Mouse (Mus musculus) bone marrow macrophage, adult 2 months (primary cell): ENCODE results near the gene Soat1. TPM values are rescaled to one million over a fixed set of nuclear protein-coding genes. Genes with fewer than 3 reads are reported as not detected.
A peak's percentile ranks its signal among the peaks of the same experiment; 100 is the strongest.

Experiments
- H3K27ac ChIP-seq: 2 replicates; pipeline ENCODE4 v1.5.1; 2012; ENCODE audit warnings: low read depth, low read length; ENCODE audit not compliant: insufficient read depth
- H3K4me1 ChIP-seq: 2 replicates; pipeline ENCODE4 v1.6.1; 2012; ENCODE audit warnings: low read length; ENCODE audit not compliant: control insufficient read depth, insufficient read depth
- H3K4me3 ChIP-seq: 2 replicates; pipeline ENCODE4 v1.5.1; 2012; ENCODE audit warnings: mild to moderate bottlenecking, low read length, moderate library complexity; ENCODE audit not compliant: insufficient read depth
- CTCF ChIP-seq: IDR thresholded peaks from 2 replicates; pipeline ENCODE4 v1.5.1; 2012; ENCODE audit warnings: low read depth, mild to moderate bottlenecking, low read length, moderate library complexity
- POLR2A ChIP-seq: IDR thresholded peaks from 2 replicates; pipeline ENCODE4 v1.6.1; 2012; ENCODE audit warnings: mild to moderate bottlenecking, low read depth, low read length, borderline replicate concordance
- polyA plus RNA-seq: library from polyadenylated mRNA; stranded (reverse); fragments of >200 nt; gene quantifications from 2 replicates; pipeline ENCODE4 v1.2.4, GENCODE M21; 2012; ENCODE audit not compliant: missing spikeins, insufficient read depth, insufficient read length

The Soat1 gene
- polyA plus RNA-seq, 1 experiment = 305 TPM

DNA sequence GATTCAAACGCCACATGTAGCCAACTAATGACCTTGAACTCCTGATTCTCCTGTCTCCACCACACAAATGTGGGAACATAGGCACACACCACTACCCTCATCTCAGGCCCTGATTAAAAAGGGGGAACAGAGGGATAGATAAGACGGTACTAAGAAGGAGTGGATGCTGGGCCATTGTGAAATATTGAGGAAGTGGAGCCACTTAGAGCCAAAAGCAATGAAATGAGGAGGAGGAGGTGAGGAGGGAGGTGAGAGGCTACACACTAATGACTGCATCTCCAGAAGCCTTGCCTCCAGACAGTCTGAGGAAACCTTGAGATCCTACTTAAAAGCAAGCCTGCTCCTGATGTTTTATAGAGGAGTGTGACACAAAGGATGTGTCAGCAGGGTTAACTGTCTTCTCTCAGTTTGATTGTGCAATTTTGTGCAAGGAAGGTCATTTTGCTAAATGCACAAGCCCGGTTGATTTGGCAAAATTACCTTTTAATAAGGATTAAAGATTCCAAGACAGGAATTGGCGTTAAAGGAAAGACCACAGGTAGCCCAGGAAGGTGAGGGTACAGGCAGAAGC is 17.2 kb upstream of the Soat1 start:
- Histone ChIP-seq H3K4me1 (peaks cover 8% of the 10 kb centered on the region), H3K27ac (no peak overlapping the region), H3K4me3 (no peak overlapping the region)
- TF ChIP-seq POLR2A (no peak), CTCF (no peak)

DNA sequence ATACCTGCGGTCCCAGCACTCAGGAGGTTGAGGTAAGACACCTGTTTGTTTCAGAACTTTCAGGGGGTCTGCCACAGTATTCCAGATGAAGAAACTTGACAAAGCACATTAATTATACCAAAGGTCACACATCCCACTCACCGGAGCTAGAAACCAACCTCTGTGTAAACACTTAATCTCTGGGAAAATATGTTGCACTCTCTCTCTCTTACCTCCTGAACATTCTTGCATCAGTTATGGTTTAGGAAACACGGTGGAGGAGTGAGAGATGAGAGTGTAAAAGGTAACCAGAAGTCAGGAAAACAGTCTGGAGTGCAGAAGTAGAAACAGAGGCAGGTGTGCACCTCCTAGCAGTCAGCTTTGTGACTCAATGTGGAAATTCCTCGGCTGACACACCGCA is 13.9 kb upstream of the Soat1 start:
- H3K4me1 ChIP-seq = peaks cover 8% of the 10 kb centered on the region
- TF ChIP-seq CTCF = no peak
- no peak for TF ChIP-seq POLR2A
- H3K27ac ChIP-seq = no peak overlapping the region
- H3K4me3 ChIP-seq = no peak overlapping the region

DNA sequence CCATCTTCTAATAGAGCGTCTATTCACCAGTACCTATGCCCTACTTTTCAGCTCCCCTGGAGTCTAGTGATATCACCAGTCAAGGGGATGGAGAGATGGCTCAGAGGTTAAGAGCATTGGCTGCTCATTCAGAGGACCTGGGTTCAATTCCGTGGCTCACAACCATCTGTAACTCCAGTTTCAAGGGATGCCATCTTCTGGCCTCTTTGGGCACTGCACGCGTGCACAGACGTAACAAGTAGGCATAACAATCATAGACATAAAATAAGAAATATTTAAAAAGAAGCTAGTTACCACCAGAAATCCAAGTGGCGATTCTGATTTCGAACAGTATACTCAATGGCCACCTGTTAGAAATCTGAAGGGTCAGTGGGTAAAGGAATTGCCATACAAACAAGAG is 13.4 kb upstream of the Soat1 start:
- no peak overlapping the region for H3K27ac ChIP-seq
- peaks cover 8% of the 10 kb centered on the region for H3K4me1 ChIP-seq
- no peak for TF ChIP-seq CTCF
- no peak for TF ChIP-seq POLR2A
- no peak overlapping the region for H3K4me3 ChIP-seq

DNA sequence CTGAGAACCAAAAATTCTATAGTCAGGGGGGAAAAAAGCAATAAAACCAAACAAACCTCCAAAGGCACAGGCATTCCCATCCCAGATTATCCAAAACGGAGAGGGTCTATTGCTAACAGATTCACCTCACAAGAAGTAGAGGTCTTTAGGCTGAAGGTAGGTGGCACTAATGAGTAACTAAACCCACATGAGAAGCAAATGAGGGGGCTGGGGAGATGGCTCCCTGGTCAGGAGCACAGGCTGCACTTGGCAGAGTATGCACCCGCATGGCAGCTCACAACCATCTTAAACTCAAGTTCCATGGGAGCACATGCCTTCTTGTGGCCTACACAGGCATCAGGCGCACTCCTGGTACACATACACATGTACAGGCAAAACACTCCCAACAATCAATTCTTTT is 7.7 kb upstream of the Soat1 start:
- no peaks in the 10 kb centered on the region for H3K4me1 ChIP-seq
- no peak overlapping the region for H3K4me3 ChIP-seq
- TF ChIP-seq POLR2A = no peak
- no peak for TF ChIP-seq CTCF
- H3K27ac ChIP-seq = no peak overlapping the region

DNA sequence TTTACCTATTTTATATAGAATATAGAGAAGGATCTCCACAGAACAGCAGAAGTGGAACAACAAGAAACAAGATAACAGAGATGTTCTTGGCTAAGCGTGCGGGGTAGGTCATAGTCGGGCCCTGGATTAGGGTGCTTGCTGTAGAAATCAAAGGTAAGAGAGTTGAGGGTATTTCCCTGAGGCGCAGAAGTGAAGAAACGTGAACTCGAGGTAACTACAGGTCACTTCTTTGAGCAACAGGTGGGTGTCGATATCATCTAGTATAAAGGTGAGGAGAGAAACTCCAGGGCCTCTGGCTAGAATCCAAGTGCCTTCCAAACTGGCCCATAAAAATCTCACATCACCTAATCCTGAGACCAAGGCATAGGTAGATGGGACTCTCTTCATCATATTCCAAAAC is 2.4 kb upstream of the Soat1 start:
- Histone ChIP-seq H3K4me1 (peaks cover 4% of the 10 kb centered on the region), H3K4me3 (no peak overlapping the region), H3K27ac (no peak overlapping the region)
- TF ChIP-seq CTCF (no peak), POLR2A (no peak)

DNA sequence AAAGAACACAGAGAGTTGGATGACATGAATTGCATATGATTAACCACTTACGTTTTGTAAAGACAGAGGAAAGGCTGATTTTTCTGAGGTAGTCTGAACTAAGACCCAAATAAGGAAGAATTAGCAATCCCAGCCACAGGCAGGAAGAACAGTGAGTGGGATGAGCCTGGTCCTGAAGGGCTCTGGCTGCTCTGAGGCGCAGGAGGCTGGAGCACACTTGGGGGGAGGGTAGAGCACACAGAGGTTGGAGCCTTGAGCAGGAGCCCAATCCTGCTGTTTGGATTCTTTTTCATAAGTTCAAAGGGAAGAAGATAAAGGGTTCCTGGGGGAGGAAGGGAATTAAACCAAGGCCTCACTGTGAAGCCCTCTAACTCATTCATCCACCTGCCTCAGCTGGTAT is 1.9 kb upstream of the Soat1 start:
- no peak overlapping the region for H3K4me3 ChIP-seq
- peaks cover 6% of the 10 kb centered on the region for H3K4me1 ChIP-seq
- TF ChIP-seq CTCF (no peak), POLR2A (no peak)
- H3K27ac ChIP-seq = no peak overlapping the region

DNA sequence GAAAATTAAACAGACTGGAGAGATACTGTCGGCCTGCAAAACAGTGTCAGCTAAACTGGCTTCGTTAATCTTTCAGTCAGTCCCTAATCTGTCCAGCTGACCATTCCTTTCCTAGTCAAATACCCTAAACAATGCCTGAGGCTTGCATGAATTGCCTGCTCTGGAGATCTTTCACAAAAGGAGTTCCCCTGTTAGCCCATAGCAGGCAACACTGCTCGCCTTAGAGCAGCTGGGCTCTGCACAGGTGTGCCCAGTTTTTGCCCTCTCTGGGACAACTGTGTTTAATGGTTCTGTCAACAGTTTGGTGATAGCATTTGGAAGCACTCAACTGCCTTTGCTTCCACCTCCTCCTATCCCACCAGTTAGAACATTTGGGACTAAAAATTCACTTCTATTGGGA is 723 bp upstream of the Soat1 start:
- Histone ChIP-seq H3K27ac (no peak overlapping the region), H3K4me3 (no peak overlapping the region), H3K4me1 (peaks cover 17% of the 10 kb centered on the region)
- TF ChIP-seq CTCF = no peak
- no peak for TF ChIP-seq POLR2A

DNA sequence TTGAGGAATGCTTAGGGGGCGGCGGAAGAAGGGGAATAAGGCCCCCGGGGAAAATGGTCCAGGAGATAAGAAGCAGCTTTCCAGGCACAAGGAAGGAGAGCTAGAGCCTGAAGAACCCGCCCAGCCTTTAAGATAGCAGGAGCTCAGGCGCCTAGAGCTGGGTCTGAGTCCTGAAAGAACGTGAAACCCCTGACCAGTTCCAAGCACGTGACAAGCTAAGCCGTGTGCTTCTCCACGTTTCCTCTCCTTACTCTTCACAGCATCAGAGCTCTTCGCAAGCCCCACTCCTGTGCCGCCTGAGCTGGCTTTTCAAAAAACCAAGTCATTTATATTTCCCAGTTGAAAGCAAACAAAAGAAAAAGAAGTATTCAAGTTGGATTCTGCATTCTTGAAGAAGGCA is 1.1 kb downstream of the Soat1 start:
- Histone ChIP-seq H3K4me3 (peak overlapping the region; percentile 79), H3K4me1 (peaks cover 27% of the 10 kb centered on the region), H3K27ac (peak overlapping the region; percentile 99)
- TF ChIP-seq CTCF = no peak
- TF ChIP-seq POLR2A = no peak

DNA sequence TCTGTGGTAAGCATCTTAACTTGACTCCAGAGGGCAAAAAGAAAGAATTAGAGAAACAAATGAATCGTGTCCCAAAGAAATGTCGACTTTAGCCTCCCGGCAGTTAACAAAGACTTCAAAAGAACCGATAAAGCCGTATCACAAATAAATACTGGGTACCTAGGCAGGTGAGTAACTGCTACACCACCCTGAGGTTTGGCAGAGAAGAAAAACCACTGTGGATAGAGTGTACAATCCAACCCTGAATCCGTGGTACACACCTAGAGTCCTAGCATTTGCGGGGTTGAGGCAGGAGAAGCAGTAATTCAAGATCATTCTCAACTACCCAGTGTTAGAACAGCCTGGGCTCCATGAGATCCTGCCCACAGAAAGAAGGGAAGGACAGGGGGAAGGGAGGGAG is 2.2 kb downstream of the Soat1 start:
- TF ChIP-seq CTCF (no peak), POLR2A (no peak)
- H3K4me1 ChIP-seq = peaks cover 32% of the 10 kb centered on the region
- peak overlapping the region; percentile 79 for H3K4me3 ChIP-seq
- peak overlapping the region; percentile 99 for H3K27ac ChIP-seq

DNA sequence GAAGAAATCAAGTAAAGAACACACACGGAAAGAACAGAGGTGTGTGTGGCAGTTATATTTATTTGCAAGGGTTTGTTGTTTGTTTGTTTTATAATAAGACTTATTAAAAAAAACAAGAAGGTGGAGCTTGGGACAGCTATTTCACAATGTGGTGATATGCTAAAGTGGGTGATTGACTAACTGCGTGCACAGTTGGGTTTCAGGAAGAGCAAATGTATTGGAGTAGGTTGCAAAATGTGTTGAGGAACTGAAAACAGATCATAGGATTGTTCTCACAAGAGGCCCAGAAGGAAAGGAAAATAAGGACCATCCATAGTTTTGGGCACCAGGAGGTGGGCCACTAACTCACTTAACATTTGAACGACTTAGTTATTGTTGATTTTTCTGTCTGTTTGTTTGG is 3.1 kb downstream of the Soat1 start:
- TF ChIP-seq CTCF (no peak), POLR2A (no peak)
- Histone ChIP-seq H3K4me1 (peaks cover 33% of the 10 kb centered on the region), H3K27ac (peak overlapping the region; percentile 99), H3K4me3 (peak overlapping the region; percentile 79)

DNA sequence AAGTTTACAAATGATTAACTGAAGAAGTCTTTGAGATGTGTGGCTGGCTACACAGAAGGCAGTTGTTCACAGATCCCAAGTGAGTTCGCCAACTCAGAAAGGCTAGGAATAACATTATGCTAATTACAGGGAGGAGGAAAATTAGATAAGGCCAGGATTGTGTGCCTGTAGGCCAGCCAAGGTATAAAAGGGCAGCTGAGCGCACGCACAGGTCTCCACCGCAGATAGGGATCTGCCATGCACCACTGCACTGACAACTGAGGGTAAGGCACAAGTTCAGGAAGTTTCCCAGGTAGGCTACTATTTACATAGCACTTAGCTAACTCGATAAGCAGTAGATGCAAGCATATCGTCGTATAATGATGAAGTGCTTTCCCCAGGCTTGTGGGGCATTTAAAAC is 3.6 kb downstream of the Soat1 start:
- TF ChIP-seq POLR2A (no peak), CTCF (no peak)
- H3K4me3 ChIP-seq = peak overlapping the region; percentile 52
- peak overlapping the region; percentile 99 for H3K27ac ChIP-seq
- H3K4me1 ChIP-seq = peaks cover 32% of the 10 kb centered on the region
